Mouse (Mus musculus) ES-Bruce4 (cell line): Measurements from ENCODE around the gene Taf1c.

Experiments used
- CTCF ChIP-seq: IDR thresholded peaks from one replicate; pipeline ENCODE4 v1.8.1; 2011; ENCODE audit warnings: low read depth, low read length
- EP300 ChIP-seq: IDR thresholded peaks from 2 replicates; pipeline ENCODE4 v1.6.1; 2011; ENCODE audit warnings: low read depth, low read length; ENCODE audit not compliant: insufficient read depth
- POLR2A ChIP-seq: IDR thresholded peaks from one replicate; pipeline ENCODE4 v1.8.1; 2011; ENCODE audit warnings: low read length; ENCODE audit not compliant: insufficient read depth

GRCm38 (mm10) chr8:119634616-119635336 is 29.8 kb upstream of the Taf1c start:
- TF ChIP-seq CTCF: no peak
- TF ChIP-seq POLR2A: no peak
- TF ChIP-seq EP300: no peak
